Mouse (Mus musculus) mesoderm, embryonic 11.5 days (tissue): ENCODE measurements around the gene Tpra1.
A peak's percentile ranks its signal among the peaks of the same experiment; 100 is the strongest.

Source experiments
- DNase-seq: peaks from one replicate; pipeline ENCODE4 v3.0.0-alpha.2; 2012; ENCODE audit warnings: low read depth, low spot score

Gene Tpra1

DNA sequence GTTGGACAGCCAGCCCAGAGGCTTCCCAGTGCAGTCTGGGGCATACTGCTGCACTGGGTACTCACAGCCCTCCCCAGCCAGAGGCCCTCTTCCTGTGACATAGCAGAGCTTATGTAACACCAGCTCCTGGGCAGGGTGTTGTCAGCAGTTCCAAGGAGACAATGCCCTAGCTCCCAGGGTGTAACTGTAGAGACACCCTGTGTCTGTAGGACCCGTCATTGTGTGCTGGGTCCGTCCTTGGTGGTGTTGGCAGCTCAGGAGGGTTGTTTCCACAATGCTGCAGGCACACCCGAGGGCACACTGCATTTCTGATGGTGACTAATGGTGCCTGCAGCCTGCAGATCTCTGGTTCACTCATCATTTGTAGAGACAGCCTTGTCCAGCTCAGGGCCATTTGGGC, 24.8 kb downstream of the Tpra1 start:
- no peak for DNase-seq

DNA sequence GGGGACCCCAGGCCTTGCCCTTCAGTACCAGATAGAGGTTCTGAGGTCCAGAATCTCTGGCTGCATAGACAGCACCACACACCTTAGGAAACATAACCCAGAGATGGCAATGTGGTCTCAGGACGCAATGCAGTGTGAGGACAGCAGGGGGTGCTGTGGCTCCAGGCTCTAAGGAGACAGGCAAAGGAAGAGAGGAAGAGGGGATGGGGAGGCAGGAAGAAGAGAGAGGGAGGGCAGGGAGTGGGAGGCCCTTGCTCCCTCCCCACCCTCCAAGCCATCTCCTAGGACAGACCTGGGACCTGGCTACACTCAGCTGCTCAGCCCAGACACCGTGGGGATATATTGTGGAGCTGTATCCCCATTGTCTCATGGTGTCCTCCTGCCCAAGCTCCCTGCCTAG, 25.5 kb downstream of the Tpra1 start:
- peak; percentile 80 for DNase-seq

DNA sequence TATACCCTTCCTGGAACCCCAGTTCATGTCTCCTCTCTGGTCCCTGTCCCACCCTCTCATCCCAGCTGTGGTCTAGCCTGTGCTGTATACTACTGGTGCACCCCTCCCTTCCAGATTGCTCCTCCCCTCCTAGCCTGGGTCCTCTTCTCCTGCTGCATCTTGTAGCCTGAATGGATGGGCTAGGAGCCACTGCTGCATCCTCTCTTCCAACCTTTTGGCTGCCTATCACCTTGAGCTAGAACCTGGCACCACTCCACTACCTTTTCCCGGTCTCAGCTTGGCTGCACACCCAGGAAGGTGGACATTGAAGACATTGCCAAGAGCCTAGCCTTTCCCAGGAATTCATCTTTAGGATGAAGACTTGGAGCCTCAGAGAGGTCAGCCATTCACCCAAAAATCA, 26.0 kb downstream of the Tpra1 start:
- no peak for DNase-seq

DNA sequence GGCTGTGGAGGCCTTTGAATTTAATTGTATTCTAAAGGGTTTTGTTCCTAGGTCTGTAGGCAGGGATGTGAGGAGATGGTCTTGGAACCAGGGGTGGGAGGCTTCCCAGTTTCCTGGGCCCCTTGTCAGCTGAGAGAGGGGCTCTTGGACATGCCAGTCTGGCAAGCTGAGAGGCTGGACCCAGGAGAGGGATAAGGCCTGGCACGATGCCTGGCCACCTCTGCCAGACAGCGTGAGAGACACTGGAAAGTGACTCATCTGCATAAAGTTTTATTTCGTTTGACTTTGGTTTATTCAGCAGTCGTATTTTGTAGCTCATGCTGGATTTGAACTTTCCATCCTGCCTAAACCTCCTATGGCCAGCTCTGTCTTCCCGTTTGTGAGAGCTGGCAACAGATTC, 26.5 kb downstream of the Tpra1 start:
- DNase-seq: no peak

DNA sequence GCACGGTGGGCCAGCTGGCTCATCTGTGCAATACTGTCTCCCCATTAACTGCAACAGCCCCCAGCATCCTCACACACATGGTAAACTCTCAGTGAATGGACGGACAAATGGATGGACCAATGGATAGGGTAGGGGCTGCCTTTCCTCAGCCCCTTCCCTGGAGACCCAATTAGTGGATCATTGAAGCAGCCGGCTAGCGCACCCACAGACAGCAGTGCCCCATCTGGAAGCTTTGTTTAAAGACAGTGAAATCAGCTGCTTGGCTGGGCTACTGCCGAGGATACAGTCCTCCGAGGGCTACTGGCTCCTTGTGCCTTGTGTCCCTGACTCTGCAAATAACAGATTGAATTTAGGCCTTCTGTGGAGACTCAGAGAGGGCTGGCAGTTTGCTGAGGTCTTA, 27.4 kb downstream of the Tpra1 start:
- DNase-seq: peak; percentile 38

DNA sequence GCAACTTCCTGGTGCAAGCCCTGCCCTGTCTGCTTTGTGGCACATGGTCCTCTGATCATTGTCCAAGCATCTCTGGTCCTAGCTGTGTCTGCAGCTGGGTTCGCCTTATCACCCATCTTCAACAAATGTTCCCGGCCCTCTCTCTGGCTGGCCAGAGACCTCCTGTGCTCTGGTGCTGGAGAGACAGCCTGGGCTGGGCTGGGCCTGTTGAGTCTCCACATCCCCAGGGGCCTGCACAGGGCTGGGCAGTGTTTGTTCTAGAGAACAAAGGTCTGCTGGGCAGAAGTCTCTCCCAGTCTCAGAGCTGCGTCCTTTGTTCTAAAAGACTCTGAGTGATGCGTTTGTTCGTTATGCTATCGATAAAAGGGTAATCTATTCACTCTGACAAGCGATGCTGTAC, 28.0 kb downstream of the Tpra1 start:
- no peak for DNase-seq

DNA sequence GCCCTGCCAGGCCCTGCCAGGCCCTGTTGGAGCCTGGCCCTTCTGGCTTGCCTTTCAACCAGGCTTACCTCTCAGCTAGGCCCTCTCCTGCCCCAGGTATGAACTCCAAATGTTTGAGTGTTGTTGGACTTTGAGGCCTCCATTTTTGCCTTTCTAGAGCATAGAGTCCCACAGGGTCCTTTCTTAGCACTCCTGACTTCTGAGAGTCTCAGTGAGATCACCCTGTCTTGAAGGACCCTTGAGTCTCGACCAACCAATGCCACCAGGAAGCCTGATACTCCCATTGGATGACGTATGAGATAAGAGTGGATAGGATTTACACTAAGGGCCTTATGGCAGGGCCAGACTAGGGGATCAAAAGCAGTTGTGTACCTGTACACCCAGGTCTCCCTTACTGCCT, 29.4 kb downstream of the Tpra1 start:
- no peak for DNase-seq

DNA sequence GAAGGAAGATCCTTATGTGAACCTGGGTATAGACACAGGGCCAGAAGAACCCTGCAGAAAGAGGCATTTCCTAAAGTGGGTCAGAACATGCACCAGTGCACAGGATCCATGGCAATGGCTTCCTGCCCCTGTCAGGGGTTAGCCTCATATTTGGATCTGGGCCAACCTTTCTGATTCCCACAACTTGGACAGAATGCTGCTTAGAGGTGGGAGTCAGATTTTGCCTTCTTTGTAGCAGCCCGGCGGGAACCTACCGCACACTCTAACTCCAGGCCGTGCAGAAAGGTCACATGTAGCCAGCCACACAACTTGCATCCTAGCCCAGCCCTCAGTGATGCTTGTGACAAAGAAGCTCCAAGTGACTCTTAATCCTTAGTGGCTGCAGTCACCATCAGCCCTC, 32.1 kb downstream of the Tpra1 start:
- DNase-seq: no peak

DNA sequence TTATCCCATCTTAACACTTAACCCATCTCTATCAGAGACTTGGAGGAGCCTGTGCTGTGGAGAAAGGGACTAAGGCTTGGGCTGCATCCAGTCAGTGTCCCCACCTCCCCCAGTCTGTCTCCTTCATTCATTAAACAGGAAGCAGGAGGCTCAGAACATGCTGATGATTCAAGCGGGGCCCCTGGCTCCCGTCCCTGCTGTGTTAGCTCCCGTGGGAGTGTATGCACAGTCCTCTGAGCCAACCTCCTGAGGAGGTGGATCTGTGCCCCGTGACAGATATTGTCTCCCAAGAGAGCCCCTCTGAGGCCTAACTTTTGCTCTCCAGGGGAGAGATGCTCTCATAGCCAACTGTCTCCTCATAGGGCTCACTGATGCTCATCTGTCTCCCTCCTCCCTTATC, 32.8 kb downstream of the Tpra1 start:
- DNase-seq: no peak

DNA sequence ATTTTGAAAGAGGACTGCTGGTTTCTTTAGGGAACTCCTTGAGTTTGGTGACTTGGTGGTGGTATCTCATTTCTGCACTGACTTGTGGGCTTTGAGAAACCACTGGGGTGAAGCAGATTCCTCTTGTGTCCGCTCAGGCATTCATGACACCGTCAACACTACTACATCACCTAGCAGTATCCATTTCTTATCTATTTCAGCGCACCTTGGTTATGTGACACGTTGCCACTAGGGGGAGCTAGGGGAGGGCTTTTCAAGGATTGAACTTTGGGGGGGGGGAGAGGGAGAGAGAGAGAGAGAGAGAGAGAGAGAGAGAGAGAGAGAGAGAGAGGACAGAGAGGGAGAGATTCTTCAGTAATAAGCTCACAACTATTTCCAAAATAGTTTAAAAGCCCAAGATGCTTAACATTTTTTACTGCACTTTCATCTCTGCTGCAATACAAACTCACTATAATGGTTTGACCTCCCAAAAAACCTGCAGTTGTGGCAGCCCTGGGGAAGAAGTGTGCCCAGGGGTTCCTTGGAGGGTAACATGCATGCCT, 33.8 kb downstream of the Tpra1 start:
- DNase-seq: peak; percentile 85

DNA sequence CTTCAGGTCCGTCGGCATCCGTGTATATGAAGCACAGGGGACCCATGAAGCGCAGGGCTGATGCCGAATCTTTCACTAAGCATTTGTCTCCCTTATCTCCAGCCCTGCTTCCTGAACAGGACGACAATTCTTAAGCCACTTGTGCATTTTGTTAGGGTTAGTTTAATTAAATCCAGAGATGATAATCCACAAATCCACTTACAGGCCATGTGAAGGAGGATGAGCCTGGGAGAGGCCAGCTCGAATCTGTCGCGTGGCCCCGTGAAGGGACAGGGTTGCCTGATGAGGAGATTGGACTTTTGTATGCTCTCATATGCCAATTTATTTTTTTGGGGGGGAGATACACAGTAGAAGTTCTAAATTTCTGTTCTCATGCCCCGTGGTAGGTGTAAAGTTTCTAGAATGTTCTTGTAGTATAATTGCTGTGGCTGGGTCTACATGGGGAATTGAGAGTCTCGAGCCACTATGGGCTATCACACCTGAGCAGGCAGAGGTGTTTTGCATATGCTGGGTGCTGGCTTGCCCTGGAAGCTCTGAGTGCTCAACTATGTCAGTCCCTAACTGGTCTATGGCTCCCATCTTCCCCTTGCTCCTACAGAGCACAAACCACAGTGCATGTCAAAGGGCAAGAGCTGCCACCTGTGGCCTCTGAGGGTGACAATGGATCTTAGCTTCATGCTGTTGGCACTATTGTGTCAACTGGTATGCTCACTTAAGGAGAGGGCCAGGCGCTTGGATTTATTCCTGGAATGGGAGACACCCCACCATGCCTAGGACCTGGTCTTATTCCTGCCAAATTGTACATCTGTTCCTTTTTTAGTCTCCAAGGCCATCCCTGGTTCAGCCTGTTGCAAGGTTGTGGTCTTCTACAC, 34.5 kb downstream of the Tpra1 start:
- DNase-seq: no peak

DNA sequence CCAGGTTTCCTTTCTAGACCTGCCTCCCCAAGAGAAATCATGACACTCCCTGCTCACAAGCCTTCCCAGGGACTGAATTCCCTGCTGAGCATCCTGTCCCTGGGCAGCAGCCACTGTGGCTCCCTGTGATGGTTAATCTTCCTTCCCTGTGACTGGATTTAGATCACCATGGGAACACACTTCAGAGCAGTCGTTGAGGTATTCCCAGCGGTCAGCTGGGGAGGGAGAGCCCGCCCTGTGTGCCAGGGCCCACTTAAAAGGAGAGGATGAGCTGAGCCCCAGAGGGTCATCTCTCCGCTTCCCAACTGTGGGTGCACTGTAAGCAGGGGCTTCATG, 35.1 kb downstream of the Tpra1 start:
- no peak for DNase-seq

DNA sequence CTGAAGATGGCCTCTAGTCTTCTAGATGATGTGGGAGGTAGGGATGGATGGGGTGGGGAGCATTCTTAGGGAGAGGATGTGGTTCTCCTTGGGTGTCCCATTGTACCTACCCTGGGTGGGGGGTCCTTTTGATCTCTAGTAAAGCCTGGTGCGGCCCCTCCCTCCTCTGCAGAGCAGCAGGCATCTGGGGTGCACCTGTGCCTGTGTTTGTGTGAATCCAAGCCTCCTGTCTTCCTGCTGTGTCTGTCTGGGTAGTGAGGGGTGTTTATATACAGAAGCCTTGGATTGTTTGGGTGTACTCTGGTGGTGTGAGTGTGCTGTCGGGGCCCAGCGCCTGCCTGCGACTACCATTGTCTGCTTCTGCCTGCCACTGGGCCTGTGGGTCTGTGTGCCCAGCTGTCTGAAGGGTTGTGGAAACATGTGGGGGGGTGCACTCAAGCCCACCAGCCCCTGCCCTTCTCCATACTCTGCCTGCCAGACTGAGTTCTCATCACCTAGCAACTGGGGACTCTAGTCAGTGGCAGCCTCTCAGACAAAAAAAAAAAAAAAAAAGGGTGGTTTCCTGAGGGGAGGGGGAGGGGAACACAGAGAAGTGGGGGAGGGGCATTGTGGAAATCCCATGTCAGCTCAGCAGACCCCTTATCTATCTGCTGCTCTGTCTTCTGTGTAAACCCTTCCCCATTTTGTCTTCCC, 36.1 kb downstream of the Tpra1 start:
- DNase-seq: peak; percentile 53

DNA sequence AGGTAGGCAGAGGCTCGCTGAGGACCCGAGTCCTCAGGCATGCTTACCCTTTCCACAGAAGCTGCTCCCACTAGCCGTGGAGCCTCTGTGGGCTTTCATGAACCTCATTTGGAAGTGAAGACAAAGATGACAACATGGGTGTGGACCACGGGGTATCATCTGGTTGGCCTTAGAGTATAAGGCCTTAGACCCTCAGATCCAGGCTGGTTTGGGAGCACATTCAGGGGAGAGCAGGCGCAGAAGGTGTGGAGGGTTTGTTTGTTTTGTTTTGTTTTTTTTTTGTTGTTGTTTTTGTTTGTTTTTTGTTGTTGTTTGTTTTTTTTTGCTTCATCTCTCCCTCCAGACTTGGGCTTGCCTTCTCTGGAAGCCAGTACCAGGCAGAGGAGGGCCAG, 36.6 kb downstream of the Tpra1 start:
- DNase-seq: no peak

DNA sequence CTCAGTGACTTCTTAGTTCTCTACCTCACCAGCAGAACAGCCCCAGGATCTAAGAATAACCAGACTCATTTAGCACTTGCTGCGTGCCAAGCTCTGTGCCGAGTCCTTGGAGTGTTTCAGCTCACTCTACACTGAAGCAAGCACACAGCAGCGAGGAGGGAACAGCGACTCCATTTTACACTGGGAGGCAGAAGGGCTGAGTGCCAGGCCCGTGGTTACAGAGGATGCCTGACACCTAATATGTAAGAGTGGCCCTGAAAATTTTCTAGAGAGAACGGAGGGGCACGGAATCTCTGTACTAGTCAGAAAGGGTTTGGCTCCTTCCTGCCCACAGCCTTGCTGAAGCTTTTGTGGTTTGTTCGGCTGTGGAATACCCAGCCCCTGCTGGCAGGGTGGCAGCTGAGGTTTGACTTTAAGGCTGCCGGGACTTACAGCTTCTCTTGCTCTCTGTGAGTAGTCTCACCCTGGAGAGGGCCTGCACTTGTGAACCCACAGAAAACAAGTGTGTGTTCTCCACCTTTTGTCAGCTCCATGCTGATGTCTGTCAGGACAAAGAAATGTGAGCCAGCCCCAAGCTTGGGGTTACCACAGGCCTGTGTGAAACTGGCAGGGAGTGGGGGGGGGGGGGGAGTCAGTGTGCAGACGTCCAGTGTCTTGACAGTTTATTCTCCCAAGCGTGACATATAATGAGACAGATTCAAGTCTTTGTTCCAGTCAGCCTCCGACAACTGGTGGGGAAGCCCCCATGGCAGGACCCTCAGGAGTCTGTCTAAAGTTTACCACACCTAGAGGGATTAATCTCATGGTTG, 37.4 kb downstream of the Tpra1 start:
- no peak for DNase-seq

DNA sequence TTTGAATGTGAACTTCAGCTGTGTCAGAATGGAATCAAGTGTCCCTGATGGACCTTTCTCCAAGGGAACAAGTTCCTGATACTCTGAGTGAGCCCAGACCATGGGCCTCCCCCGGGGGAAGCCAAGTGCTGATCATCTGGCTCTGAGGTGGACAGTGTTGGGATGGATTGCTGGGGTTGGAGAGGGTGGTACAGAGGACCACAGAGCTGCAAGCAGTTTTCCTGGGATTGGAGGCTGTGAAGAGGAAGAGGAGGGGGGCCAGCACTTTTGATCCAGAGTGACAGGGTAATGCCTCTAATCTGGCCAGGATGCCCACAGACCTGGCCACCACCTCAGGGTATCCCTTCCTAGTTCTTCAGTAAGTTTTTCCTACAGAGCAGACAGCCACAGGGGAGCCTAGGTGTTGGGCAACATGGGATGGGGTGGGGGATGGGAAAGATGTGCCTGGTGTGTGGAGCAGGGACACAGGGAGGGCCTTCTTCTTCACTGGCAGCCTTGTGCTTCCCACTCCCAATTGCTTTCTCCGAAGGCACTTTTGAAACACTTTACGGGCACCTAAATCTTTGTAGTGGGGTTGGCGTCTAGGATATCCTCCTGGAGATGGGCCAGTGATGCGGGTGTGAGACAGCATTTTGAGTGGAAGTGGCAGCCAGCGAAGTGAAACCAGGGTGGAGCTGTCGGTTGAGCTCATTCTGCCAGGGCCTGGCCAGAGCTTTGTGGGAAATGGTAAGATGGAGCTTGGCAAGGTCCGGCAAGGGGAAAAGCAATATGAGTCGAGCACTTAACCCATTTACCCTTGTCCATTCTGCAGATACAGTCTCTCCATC, 38.3 kb downstream of the Tpra1 start:
- DNase-seq: no peak

DNA sequence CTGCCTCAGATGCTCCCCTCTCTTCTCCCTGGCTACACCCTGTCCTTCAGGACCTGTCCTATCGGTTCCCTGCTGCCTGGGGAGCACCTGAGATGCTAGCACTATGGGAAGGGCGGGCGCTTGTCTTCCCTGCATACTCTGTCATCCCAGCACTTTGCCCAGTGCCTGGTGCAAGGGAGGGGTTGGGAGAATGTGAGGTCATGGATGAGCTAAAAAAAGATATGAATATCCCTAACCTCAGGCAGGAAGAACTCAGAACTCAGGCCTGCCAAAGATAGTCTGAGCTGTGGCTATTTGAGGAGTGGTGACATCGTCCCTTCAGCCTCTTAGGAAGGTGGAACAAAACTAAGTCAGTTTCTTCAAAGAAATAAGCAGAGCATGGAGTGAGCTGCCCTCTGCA, 39.6 kb downstream of the Tpra1 start:
- DNase-seq: no peak

DNA sequence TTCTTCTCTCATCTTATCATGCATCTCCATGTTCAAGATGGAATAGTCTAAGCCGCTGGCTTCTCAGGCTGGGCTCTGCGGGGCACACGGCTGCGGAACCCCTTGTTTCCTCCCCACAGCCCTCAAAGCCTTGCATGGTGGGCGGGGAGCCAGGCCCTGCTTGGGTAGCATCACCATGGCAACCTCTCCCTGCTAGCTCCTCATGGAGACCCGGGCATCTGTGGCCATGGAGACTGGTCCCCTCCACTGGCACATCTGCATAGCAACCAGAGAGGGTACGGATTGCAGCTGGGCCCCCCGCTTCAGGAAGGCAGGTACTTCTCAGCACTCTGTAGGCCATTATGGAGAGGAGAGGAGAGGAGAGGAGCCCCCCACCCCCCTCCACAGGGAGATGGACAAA, 40.5 kb downstream of the Tpra1 start:
- DNase-seq: peak; percentile 80

DNA sequence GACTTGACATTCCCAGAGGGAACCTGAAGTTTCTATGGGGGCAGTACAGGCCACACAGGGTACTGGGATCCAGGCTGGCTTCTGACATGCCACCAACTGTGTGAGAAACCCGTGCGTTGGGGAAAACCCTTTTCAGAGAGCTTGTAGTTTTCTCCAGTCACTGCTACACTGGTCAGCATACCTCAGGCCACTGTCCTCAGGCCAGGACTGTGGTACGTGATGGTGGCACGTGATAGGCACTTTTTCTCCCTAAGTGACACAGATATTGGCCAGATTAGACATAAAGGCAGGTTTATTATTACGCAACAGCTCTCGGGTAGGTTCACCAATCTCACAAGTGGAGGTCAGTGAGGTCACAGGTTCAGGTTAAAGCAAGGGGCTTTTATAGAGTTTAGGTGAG, 41.6 kb downstream of the Tpra1 start:
- no peak for DNase-seq

DNA sequence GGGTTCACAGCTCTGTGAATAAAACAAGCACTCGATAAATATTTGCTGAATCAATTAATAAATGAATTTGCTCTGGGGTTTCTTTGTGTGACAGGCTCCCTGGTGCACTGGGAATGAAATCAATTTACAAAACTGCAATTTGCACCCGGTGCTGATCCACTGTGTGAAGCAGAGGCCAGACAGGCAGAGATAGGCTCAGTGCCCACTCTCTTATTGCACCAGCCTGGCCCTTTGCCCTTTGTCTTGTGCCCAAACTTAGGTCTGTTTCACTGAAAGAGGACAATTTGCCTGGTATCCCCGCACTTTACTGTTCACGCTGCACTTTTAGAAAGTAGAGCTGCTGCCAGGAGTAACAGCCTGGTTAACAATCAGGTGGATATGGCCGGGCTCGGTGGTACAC, 44.4 kb downstream of the Tpra1 start:
- no peak for DNase-seq

DNA sequence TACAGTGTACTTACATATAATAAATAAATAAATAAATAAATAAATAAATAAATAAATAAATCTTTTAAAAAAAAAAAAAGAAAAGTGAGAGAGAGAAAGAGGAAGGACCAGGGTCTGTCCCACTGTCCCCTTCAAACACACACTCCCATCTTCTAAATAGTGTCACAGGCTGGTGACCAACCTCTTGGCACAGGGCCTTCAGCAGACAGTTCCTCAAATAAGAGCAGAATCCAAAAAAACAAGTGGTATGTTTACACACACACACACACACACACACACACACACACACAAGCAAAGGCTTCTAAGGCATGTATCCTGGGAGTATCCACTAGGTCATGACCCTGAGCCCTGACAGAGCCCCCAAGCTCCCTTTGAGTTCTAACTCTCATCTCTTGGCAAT, 45.7 kb downstream of the Tpra1 start:
- no peak for DNase-seq
